In genomic region chr9:22226846-22227245, GRCm38 (mm10) we compare ENCODE assay signal across 8 mouse cellular contexts. TPM values are rescaled to one million over a fixed set of nuclear protein-coding genes. Genes with fewer than 3 reads are reported as not detected.
DNase-seq lines count a peak whose midpoint lies in the region; ATAC-seq and TF ChIP-seq lines count a peak whose summit lies in the region.

No protein-coding gene starts in this region.

- WGBS in kidney, embryonic 15.5 days = 85% methylated on average over 15 of the region's 15 CpGs
- 95% methylated on average over 15 of the region's 15 CpGs for WGBS in forebrain, embryonic 13.5 days
- WGBS in hindbrain, postnatal 0 days = 71% methylated on average over 15 of the region's 15 CpGs
- 95% methylated on average over 15 of the region's 15 CpGs for WGBS in midbrain, embryonic 11.5 days

- no peak overlapping the region for H3K27ac ChIP-seq in kidney, embryonic 15.5 days
- H3K27ac ChIP-seq in forebrain, embryonic 13.5 days = no peak overlapping the region
- no peak overlapping the region for H3K27ac ChIP-seq in hindbrain, postnatal 0 days
- H3K27ac ChIP-seq in midbrain, embryonic 11.5 days (ENCODE audit: low read depth, low read length) = no peak overlapping the region

- no peak for ATAC-seq in kidney, embryonic 15.5 days (replicated peaks; ENCODE audit: low FRiP score)
- ATAC-seq in forebrain, embryonic 13.5 days = no peak
- ATAC-seq in hindbrain, postnatal 0 days = no peak
- no peak for ATAC-seq in midbrain, embryonic 11.5 days (ENCODE audit: low FRiP score)

- H3K4me1 ChIP-seq in kidney, embryonic 15.5 days = peaks cover 12% of the 10 kb centered on the region; the same call in 1 of the 2 replicates
- H3K4me1 ChIP-seq in forebrain, embryonic 13.5 days = peaks cover 3% of the 10 kb centered on the region; the same call in 1 of the 2 replicates
- H3K4me1 ChIP-seq in hindbrain, postnatal 0 days (ENCODE audit: insufficient read depth, low read length) = no peaks in the 10 kb centered on the region
- H3K4me1 ChIP-seq in midbrain, embryonic 11.5 days (ENCODE audit: control insufficient read depth, insufficient read depth, low read length) = peaks cover 4% of the 10 kb centered on the region; the same call in 1 of the 2 replicates

- H3K36me3 ChIP-seq in kidney, embryonic 15.5 days = peaks cover 11% of the 10 kb centered on the region
- no peaks in the 10 kb centered on the region for H3K36me3 ChIP-seq in forebrain, embryonic 13.5 days (ENCODE audit: poor library complexity, severe bottlenecking)
- H3K36me3 ChIP-seq in hindbrain, postnatal 0 days (ENCODE audit: insufficient read depth, low read length) = no peaks in the 10 kb centered on the region
- H3K36me3 ChIP-seq in midbrain, embryonic 11.5 days (ENCODE audit: control insufficient read depth, insufficient read depth, low read length) = no peaks in the 10 kb centered on the region

- no peak overlapping the region; the same call in 1 of the 2 replicates for H3K4me3 ChIP-seq in kidney, embryonic 15.5 days (replicated peaks)
- no peak overlapping the region for H3K4me3 ChIP-seq in forebrain, embryonic 13.5 days
- H3K4me3 ChIP-seq in hindbrain, postnatal 0 days (ENCODE audit: low read length) = no peak overlapping the region
- H3K4me3 ChIP-seq in midbrain, embryonic 11.5 days (ENCODE audit: low read depth, low read length) = no peak overlapping the region

- no peak for TF ChIP-seq CTCF in hindbrain, postnatal 0 days (IDR thresholded peaks at IDR 0.05; ENCODE audit: low read depth)

- DNase-seq in lung, adult 18-20 months = peak; percentile 41 to 57
- DNase-seq in lung, postnatal 25 days (ENCODE audit: low spot score) = no peak
- peak; percentile 32 to 58 for DNase-seq in gastrocnemius, postnatal 4 days (ENCODE audit: low spot score in 2 of 2)
- DNase-seq in testis, postnatal 10 days (ENCODE audit: low spot score) = peak; percentile 46
- no peak for DNase-seq in hindbrain, postnatal 0 days (ENCODE audit: low spot score)
- DNase-seq in midbrain, embryonic 11.5 days (ENCODE audit: low spot score, missing footprints) = no peak

- no peak overlapping the region for H3K9ac ChIP-seq in kidney, embryonic 15.5 days
- H3K9ac ChIP-seq in forebrain, embryonic 13.5 days = no peak overlapping the region
- H3K9ac ChIP-seq in hindbrain, postnatal 0 days (replicated peaks; ENCODE audit: low read length) = no peak overlapping the region
- no peak overlapping the region for H3K9ac ChIP-seq in midbrain, embryonic 11.5 days (ENCODE audit: low read length)

- H3K27me3 ChIP-seq in kidney, embryonic 15.5 days = no peaks in the 10 kb centered on the region
- H3K27me3 ChIP-seq in forebrain, embryonic 13.5 days = no peaks in the 10 kb centered on the region
- no peaks in the 10 kb centered on the region for H3K27me3 ChIP-seq in hindbrain, postnatal 0 days (ENCODE audit: insufficient read depth, low read length)
- no peaks in the 10 kb centered on the region for H3K27me3 ChIP-seq in midbrain, embryonic 11.5 days (ENCODE audit: control insufficient read depth, insufficient read depth, low read length)

- no peaks in the 10 kb centered on the region for H3K9me3 ChIP-seq in kidney, embryonic 15.5 days (replicated peaks)
- no peaks in the 10 kb centered on the region for H3K9me3 ChIP-seq in forebrain, embryonic 13.5 days (replicated peaks)
- no peaks in the 10 kb centered on the region for H3K9me3 ChIP-seq in hindbrain, postnatal 0 days (ENCODE audit: low read length)
- no peaks in the 10 kb centered on the region for H3K9me3 ChIP-seq in midbrain, embryonic 11.5 days (ENCODE audit: control insufficient read depth, low read length)

- 0 out of 2 replicates have a peak overlapping the region, but pooled peaks have one; percentile 66 for H3K4me2 ChIP-seq in kidney, embryonic 15.5 days
- H3K4me2 ChIP-seq in forebrain, embryonic 13.5 days = no peak overlapping the region
- no peak overlapping the region for H3K4me2 ChIP-seq in hindbrain, postnatal 0 days (ENCODE audit: low read depth, low read length)
- no peak overlapping the region for H3K4me2 ChIP-seq in midbrain, embryonic 11.5 days

RNA-seq across cellular contexts. Expression of gene Zfp809, which starts 1.3 kb away (rescaled TPM):
- total RNA-seq in gastrocnemius, postnatal 4 days (2021) = 10 to 100 TPM; 13.4 to 15.0 TPM
- 20.7 and 20.9 TPM in 2 replicates for polyA plus RNA-seq in kidney, embryonic 15.5 days (2015; fragmentation: Nextera tagmentation; extraction: Ambion mirVana)
- 9.3 and 11.0 TPM in 2 replicates for polyA plus RNA-seq in forebrain, embryonic 13.5 days (2015; fragmentation: Nextera tagmentation; extraction: Ambion mirVana)
- 5.3 and 6.4 TPM in 2 replicates for total RNA-seq in hindbrain, postnatal 0 days (2014; rRNA removed)
- polyA plus RNA-seq in hindbrain, postnatal 0 days (2015; fragmentation: Nextera tagmentation; extraction: Ambion mirVana) = 6.1 and 8.4 TPM in 2 replicates
- polyA plus RNA-seq in midbrain, embryonic 11.5 days (2014; fragmentation: Nextera tagmentation; extraction: Ambion mirVana) = 11.3 and 11.8 TPM in 2 replicates

RNA-seq across cellular contexts. Expression of gene Zfp599, which starts 32.8 kb away (rescaled TPM):
- under 1 TPM; 0.21 to 0.27 TPM for total RNA-seq in gastrocnemius, postnatal 4 days (2021)
- 4.9 and 5.0 TPM in 2 replicates for polyA plus RNA-seq in kidney, embryonic 15.5 days (2015; fragmentation: Nextera tagmentation; extraction: Ambion mirVana)
- polyA plus RNA-seq in forebrain, embryonic 13.5 days (2015; fragmentation: Nextera tagmentation; extraction: Ambion mirVana) = 10.4 and 10.7 TPM in 2 replicates
- total RNA-seq in hindbrain, postnatal 0 days (2014; rRNA removed) = 3.0 and 5.5 TPM in 2 replicates
- 4.8 and 5.2 TPM in 2 replicates for polyA plus RNA-seq in hindbrain, postnatal 0 days (2015; fragmentation: Nextera tagmentation; extraction: Ambion mirVana)
- 6.7 TPM in 2 replicates for polyA plus RNA-seq in midbrain, embryonic 11.5 days (2014; fragmentation: Nextera tagmentation; extraction: Ambion mirVana)

RNA-seq across cellular contexts. Expression of gene Zfp872, which starts 39.0 kb away (rescaled TPM):
- total RNA-seq in gastrocnemius, postnatal 4 days (2021) = not detected
- polyA plus RNA-seq in kidney, embryonic 15.5 days (2015; fragmentation: Nextera tagmentation; extraction: Ambion mirVana) = 0.31 and 0.55 TPM in 2 replicates
- 0.13 and 0.19 TPM in 2 replicates for polyA plus RNA-seq in forebrain, embryonic 13.5 days (2015; fragmentation: Nextera tagmentation; extraction: Ambion mirVana)
- total RNA-seq in hindbrain, postnatal 0 days (2014; rRNA removed) = 0.26 TPM in 1 of 2 replicates, not detected in the other
- 0.24 and 0.33 TPM in 2 replicates for polyA plus RNA-seq in hindbrain, postnatal 0 days (2015; fragmentation: Nextera tagmentation; extraction: Ambion mirVana)
- 0.17 and 0.23 TPM in 2 replicates for polyA plus RNA-seq in midbrain, embryonic 11.5 days (2014; fragmentation: Nextera tagmentation; extraction: Ambion mirVana)

Comparison
In these comparisons a context has a peak if more than half of its experiments do, and no peak if none do; other contexts are left out.
1. DNase-seq: peak in lung, adult 18-20 months (2 of 2), gastrocnemius, postnatal 4 days (2 of 2) and testis, postnatal 10 days (single experiment); none in lung, postnatal 25 days (single experiment), hindbrain, postnatal 0 days (single experiment) and midbrain, embryonic 11.5 days (single experiment).